Mouse (Mus musculus) heart, postnatal 0 days (tissue): Measurements from ENCODE around the gene Capzb. TPM values are rescaled to one million over a fixed set of nuclear protein-coding genes. Genes with fewer than 3 reads are reported as not detected.
A peak's percentile ranks its signal among the peaks of the same experiment; 100 is the strongest.

Source experiments
- ATAC-seq: fragments of 200-750 bp; cut with Nextera tagmentation; 2 replicates; pipeline ENCODE4 v1.8.0; 2017; ENCODE audit warnings: low read depth, moderate number of reproducible peaks, moderate library complexity; ENCODE audit not compliant: insufficient read depth
- DNase-seq: peaks from one replicate; pipeline ENCODE4 v3.0.0-alpha.2; 2016; ENCODE audit warnings: low spot score
- H3K27ac ChIP-seq: fragments of 300-500 bp; sonication (generic); 2 replicates; pipeline ENCODE4 v1.5.1; 2014; ENCODE audit warnings: low read depth, mild to moderate bottlenecking
- H3K27me3 ChIP-seq: fragments of 300-500 bp; sonication (generic); 2 replicates; pipeline ENCODE4 v1.6.1; 2014; ENCODE audit warnings: low read length, mixed read lengths; ENCODE audit not compliant: control insufficient read depth, insufficient read depth
- H3K36me3 ChIP-seq: fragments of 300-500 bp; sonication (generic); replicated peaks from 2 replicates; pipeline ENCODE4 v1.6.1; 2014; ENCODE audit warnings: low read length, mixed read lengths; ENCODE audit not compliant: control insufficient read depth, insufficient read depth
- H3K4me1 ChIP-seq: fragments of 300-500 bp; sonication (generic); 2 replicates; pipeline ENCODE4 v1.6.1; 2014; ENCODE audit warnings: antibody characterized with exemption; ENCODE audit not compliant: control insufficient read depth, insufficient read depth
- H3K4me2 ChIP-seq: fragments of 300-500 bp; sonication (generic); 2 replicates; pipeline ENCODE4 v1.6.1; 2014; ENCODE audit warnings: low read depth, mild to moderate bottlenecking, low read length, moderate library complexity
- H3K4me3 ChIP-seq: fragments of 300-500 bp; sonication (generic); 2 replicates; pipeline ENCODE4 v1.5.1; 2014; ENCODE audit warnings: low read depth, low read length
- H3K9ac ChIP-seq: fragments of 300-500 bp; sonication (generic); replicated peaks from 2 replicates; pipeline ENCODE4 v1.6.1; 2014; ENCODE audit warnings: low read depth, low read length, mixed read lengths
- H3K9me3 ChIP-seq: fragments of 300-500 bp; sonication (generic); replicated peaks from 2 replicates; pipeline ENCODE4 v1.6.1; 2016; ENCODE audit warnings: low read length; ENCODE audit not compliant: control insufficient read depth
- CTCF ChIP-seq: IDR thresholded peaks from 2 replicates; pipeline ENCODE4 v1.5.1; 2016; ENCODE audit warnings: antibody characterized with exemption, control low read depth, low read depth
- EP300 ChIP-seq: IDR thresholded peaks from 2 replicates; pipeline ENCODE4 v1.6.1; 2016; ENCODE audit warnings: antibody characterized with exemption, low read depth
- whole genome bisulfite sequencing: fragments of 180-500 bp; shearing (Covaris S2); extraction: QIAGEN DNeasy Blood & Tissue Kit; methylation state at CpG from one replicate; pipeline ENCODE4 v1.1.7; 2014; 5-methylcytosine and 5-hydroxymethylcytosine counted together
- polyA plus RNA-seq: library from polyadenylated mRNA; unstranded; fragments of >200 nt; fragmentation: Nextera tagmentation; extraction: Ambion mirVana; gene quantifications from 2 replicates; pipeline ENCODE4 v1.2.1, GENCODE M21; 2015
- total RNA-seq: library from RNA; depleted of rRNA; stranded (reverse); fragments of >200 nt; gene quantifications from 2 replicates; pipeline ENCODE4 v1.2.3, GENCODE M21; 2014; ENCODE audit warnings: low replicate concordance

Gene Capzb
- total and polyA plus RNA-seq, 2 experiments from 2014 or later = 131 to 363 TPM

GRCm38 (mm10) chr4:139252051-139252760 lies 59.5 kb downstream of the Capzb start:
- Histone ChIP-seq H3K27ac (no peak overlapping the region), H3K4me2 (no peak overlapping the region), H3K27me3 (no peaks in the 10 kb centered on the region), H3K36me3 (peaks cover 10% of the 10 kb centered on the region), H3K4me3 (no peak overlapping the region), H3K9ac (no peak overlapping the region), H3K9me3 (no peaks in the 10 kb centered on the region), H3K4me1 (peaks cover 32% of the 10 kb centered on the region)
- TF ChIP-seq EP300 (no peak), CTCF (peak; percentile 77)
- DNase-seq (peak; percentile 78), ATAC-seq (peak; percentile 21; the same call in 1 of the 2 replicates)
- 59% methylated on average over 22 of the region's 22 CpGs for WGBS

DNA sequence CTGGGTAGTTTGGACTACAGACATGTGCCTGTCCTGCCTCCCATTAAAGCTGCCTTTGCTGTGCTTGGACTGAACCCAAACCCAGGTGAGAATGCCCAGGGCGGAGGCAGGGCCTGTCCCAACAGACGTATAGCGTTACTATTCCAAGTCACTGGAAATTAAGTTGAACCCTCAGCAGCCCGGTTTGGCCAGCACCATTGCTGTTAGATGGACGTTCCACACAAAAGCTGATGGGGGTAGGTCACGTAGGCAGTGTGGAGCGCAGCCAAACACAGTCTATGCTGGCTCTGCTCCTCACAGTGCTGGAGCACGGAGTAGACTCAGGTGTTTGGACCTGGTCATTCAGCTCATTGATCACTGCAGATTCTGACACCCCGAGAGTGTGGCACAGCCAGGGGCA lies 60.5 kb downstream of the Capzb start:
- Histone ChIP-seq H3K9ac (no peak overlapping the region), H3K4me1 (peaks cover 32% of the 10 kb centered on the region), H3K4me3 (no peak overlapping the region)

GRCm38 (mm10) chr4:139256146-139256545 lies 63.4 kb downstream of the Capzb start:
- Histone ChIP-seq H3K27me3 (no peaks in the 10 kb centered on the region), H3K36me3 (peaks cover 48% of the 10 kb centered on the region), H3K9me3 (no peaks in the 10 kb centered on the region), H3K9ac (no peak overlapping the region), H3K27ac (no peak overlapping the region), H3K4me2 (no peak overlapping the region), H3K4me3 (no peak overlapping the region), H3K4me1 (peaks cover 12% of the 10 kb centered on the region; the same call in 1 of the 2 replicates)
- ATAC-seq (no peak), DNase-seq (no peak)
- 61% methylated on average over 4 of the region's 4 CpGs for WGBS
- TF ChIP-seq EP300 (no peak), CTCF (no peak)

More for the DNA sequence above, 60.5 kb downstream of the Capzb start:
- DNase-seq = no peak
- no peak for TF ChIP-seq EP300
- no peak for TF ChIP-seq CTCF
- H3K27ac ChIP-seq = no peak overlapping the region
- no peaks in the 10 kb centered on the region for H3K9me3 ChIP-seq
- 68% methylated on average over 9 of the region's 9 CpGs for WGBS
- no peaks in the 10 kb centered on the region for H3K27me3 ChIP-seq
- no peak for ATAC-seq
- peaks cover 20% of the 10 kb centered on the region for H3K36me3 ChIP-seq
- H3K4me2 ChIP-seq = no peak overlapping the region

GRCm38 (mm10) chr4:139256708-139257107 lies 64.0 kb downstream of the Capzb start:
- DNase-seq = no peak
- Histone ChIP-seq H3K9me3 (no peaks in the 10 kb centered on the region), H3K4me2 (no peak overlapping the region), H3K36me3 (peaks cover 54% of the 10 kb centered on the region), H3K27me3 (no peaks in the 10 kb centered on the region), H3K4me1 (peaks cover 8% of the 10 kb centered on the region; the same call in 1 of the 2 replicates), H3K4me3 (no peak overlapping the region), H3K9ac (no peak overlapping the region), H3K27ac (no peak overlapping the region)
- TF ChIP-seq CTCF = no peak
- no peak for TF ChIP-seq EP300
- WGBS = 88% methylated on average over 8 of the region's 8 CpGs
- no peak for ATAC-seq

- no peak overlapping the region for H3K9ac ChIP-seq
- H3K27me3 ChIP-seq = no peaks in the 10 kb centered on the region
- 0 out of 2 replicates have a peak, but pooled peaks cover 6% of the 10 kb centered on the region for H3K4me1 ChIP-seq
- no peaks in the 10 kb centered on the region for H3K9me3 ChIP-seq
- H3K4me2 ChIP-seq = no peak overlapping the region
- WGBS = 70% methylated on average over 6 of the region's 6 CpGs
- ATAC-seq (no peak), DNase-seq (no peak)
- H3K27ac ChIP-seq = no peak overlapping the region
- H3K36me3 ChIP-seq = peaks cover 75% of the 10 kb centered on the region
- no peak for TF ChIP-seq EP300
- no peak for TF ChIP-seq CTCF
- H3K4me3 ChIP-seq = no peak overlapping the region
These were observed 66.1 kb downstream of the Capzb start for GRCm38 (mm10) chr4:139258621-139259301.
